Mouse (Mus musculus): ENCODE results near the gene Ptpn22.

DNA sequence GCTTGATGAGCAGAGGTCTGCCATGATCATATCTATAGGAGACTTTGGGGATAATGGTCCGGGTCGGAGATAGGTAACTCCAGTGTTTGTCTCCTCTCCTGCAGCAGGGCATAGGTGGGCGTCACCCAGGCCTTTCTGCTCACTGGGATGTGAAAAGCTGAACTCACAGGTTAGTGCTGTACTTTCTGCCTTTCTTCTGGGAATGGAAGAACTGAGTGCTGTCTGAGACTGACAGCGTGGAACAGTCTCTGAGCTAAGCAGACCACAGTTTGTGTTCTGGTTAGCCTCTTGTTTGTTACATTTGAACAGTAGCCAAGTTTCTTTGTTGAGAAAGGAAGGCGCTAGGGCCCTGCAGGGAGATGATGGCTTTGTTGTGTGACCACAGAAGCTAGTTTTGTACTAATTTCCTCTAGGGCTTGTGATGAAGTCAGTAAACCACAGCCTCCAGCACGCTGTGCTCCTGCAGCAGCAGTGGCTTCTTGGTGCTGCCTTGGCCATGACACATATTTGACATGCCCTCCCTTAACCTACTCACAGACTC is 326 bp downstream of the Ptpn22 start:
- no peak for TF ChIP-seq CTCF (IDR thresholded peaks at IDR 0.05; ENCODE audit: low read depth, low read length)
- TF ChIP-seq POLR2A (IDR thresholded peaks at IDR 0.05; ENCODE audit: extremely low read depth, insufficient read depth, low read length): no peak

Data from liver, adult 2 months (tissue).